Mouse (Mus musculus) stomach, postnatal 0 days (tissue): ENCODE results near the gene Sema3f.

ENCODE experiments used
- CTCF ChIP-seq: IDR thresholded peaks from 2 replicates; pipeline ENCODE4 v1.5.1; 2016; ENCODE audit warnings: antibody characterized with exemption, low read depth, mild to moderate bottlenecking, moderate library complexity
- EP300 ChIP-seq: optimal IDR thresholded peaks from 2 replicates; pipeline ENCODE3; 2016; ENCODE audit warnings: antibody characterized with exemption

GRCm38 (mm10) chr9:107744061-107744460 lies 33.8 kb upstream of the Sema3f start:
- TF ChIP-seq EP300 = no peak
- TF ChIP-seq CTCF = no peak
